Mouse (Mus musculus) c-Kit-negative CD71-positive TER-119-positive erythroid progenitor cells, embryonic 14.5 days (primary cell): ENCODE results near the gene Rer1.
"Not testable (repeated sequence)": the region's sequence is repeated elsewhere in the genome, so short reads cannot be mapped to it uniquely, and the experiment has no call there.

Experiments
- DNase-seq: peaks from one replicate; pipeline ENCODE4 v3.0.0-alpha.2; 2013; ENCODE audit warnings: low read depth, low spot score

The Rer1 gene

DNA sequence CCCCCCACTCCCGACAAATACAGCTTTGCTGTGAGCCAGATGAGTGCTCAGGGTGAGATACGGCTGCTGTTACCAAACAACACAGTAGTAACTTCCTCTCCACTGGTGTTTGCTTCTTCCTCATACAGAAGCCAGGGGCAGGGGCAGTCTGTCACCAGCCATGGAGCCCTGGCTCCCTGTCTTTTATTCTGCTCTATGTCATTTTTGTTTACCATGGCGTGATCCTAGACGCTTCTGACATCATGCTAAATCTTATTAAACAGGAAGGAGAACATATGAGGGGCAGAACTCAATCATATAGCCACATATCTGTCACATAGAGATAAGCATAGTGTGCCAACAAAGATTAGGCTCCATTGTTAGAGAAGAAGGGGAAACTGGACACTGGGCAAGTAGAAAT lies 30.4 kb upstream of the Rer1 start:
- no peak for DNase-seq

DNA sequence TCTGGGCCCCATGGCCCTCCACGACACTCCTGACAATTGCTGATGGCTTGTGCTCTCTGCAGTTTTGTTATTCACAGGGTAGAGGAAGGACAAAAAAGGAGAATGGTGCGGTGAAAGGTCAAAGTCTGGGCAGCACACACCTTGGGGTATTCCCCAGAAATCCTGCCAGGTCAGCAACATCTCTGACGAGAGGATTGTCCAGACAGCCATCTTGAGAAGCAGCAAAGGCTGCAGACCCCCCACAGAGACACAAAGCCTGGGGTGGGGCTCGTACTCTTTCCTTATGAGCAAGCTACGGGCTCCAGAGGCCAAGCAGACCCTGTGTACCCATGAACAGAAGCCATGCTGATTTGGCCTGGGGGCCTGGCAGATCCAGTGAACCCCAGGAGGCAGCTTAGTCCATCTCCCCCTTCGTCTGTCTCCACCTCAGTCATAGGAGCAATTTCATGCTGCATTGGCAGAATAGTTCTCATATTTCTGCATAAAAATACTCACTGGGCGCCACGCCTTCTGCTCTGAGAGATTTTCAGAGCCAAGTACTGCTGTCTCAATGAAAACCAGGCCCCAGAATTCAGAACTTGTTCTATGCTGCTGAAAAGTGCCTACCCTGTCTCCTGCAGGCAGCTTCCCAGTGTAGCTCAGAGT lies 27.7 kb upstream of the Rer1 start:
- DNase-seq, result no peak

- DNase-seq, result no peak
Measured at GRCm38 (mm10) chr4:155109471-155109870, 23.3 kb upstream of the Rer1 start.

DNA sequence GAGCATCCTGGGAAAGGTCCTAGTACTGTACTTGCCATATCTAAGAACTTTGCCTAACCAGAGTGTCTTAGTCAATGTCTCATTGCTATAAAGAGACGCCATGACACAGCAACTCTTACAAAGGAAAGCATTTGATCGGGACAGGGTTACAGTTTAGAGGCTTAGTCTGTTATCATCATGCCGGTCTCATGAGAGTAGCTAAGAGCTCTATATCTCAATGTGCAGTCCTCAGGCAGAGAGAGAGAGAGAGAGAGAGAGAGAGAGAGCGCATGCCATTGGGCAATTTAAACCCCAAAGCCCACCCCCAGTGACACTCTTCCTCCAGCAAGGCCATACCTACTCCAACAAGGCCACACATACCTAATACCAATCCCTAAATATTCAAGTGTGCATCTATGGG lies 21.7 kb upstream of the Rer1 start:
- no peak for DNase-seq

DNA sequence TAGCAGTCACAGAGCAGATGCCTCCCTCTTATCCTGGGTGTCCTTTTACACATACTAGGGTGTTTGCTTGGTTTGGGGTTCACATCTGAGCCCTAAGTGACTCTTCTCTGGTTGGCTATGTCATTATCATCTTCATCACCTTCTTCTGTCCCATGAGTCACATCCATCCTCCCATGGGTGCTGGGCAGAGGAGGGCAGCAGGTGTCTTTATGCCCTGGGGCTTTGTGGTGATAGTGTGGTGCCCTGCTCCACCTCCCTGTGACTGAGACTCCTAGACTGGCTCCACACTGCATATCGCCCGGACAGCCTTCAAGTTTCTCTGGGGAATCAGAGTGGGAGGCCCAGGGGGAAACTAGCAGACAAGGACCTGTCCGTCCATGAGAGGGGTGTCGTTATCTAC lies 12.4 kb upstream of the Rer1 start:
- no peak for DNase-seq

GRCm38 (mm10) chr4:155097452-155097851 lies 11.3 kb upstream of the Rer1 start:
- no peak for DNase-seq

DNA sequence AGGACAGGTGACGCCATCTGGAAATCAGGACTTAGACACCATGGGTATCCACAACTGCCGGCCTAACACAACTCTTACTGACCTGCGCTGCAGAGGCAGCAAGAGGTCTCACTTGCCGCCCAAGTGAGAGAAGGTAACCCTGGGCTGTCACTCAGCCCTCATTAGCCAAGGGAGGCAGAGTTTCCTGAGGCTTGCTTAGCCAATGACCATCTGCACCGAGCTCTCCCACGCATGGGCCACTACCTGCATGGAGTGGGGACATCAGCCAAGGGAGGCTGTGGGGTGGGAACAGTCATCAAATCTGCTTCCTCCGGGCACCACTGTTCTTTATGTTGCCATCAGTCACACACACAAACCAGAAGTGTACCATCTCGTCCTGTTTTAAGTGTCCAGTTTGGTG lies 9.8 kb upstream of the Rer1 start:
- no peak for DNase-seq

- DNase-seq, result peak; percentile 54
Measured at GRCm38 (mm10) chr4:155095238-155095900, 9.2 kb upstream of the Rer1 start.

DNA sequence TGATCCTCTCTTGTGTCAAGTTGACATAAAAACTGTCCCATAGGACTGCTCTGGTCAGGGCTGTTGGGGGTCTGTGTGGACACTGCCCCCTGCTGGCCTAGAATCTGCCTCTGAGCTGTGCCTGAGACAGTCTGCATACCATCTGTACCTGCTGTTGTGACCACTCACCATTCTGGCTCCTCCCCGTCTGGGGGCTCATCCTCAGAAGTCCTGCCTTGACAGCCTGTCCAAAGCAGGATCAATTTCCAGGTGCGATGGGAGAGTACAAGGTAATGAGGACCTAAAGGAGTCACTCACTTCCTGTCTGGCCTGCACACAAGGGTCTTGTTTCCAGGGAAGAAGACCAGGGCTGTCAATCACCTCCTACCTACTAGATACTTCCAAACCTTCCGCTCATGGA lies 8.4 kb upstream of the Rer1 start:
- DNase-seq, result no peak

- no peak for DNase-seq
Measured at GRCm38 (mm10) chr4:155093431-155094149, 7.4 kb upstream of the Rer1 start.

DNA sequence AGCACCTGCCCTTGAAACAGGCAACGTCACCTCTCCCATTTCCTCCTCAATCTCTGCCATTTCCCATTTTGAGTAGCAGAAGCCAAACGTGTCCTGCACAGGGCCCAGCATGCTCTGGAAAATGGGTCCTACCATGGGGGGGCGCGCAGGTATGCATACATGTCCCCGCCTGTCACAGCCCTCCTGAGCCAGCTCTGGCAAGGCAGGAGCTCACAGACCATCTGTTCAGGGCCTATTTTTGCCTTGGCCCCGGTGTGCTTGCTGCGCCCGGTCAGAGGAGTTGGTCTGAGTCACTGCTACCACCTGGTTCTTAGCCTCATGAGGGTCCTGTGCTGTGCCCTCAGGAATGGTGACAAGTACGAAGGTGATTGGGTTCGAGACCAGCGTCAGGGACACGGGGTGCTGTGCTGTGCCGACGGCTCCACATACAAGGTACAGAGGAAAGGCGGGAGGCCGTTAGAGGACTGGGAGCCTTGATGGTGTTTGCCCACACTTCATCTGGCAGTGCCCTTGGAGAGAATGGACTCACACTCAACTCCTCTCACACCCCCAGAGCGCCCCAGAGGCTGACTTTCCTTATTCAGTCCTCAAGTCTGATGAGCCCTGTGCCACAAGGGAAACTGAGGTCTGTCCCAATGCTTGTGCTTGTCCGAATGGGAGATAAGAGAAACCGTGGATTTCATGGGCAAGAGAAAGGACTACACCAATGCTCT lies 6.7 kb upstream of the Rer1 start:
- DNase-seq, result no peak

GRCm38 (mm10) chr4:155090688-155091449 lies 4.7 kb upstream of the Rer1 start:
- DNase-seq, result no peak

DNA sequence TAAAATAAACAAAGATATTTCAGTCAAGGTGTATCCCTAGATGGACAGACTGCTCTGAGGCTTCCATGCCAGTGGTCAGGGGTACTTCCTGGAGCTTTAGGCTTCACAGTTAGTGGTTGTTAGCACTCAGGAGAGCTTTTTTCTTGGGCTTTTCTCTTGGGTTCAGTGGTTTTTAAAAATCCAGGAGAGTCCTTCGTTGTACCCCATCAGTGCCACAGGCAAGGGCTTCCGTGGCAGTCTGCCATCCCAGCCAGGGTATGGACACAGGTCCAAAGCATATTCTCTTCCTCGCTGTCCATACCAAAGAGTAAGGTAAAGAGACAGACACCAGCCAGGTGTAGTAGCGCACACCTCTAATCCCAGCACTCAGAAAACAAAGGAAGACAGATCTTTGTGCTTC lies 4.0 kb upstream of the Rer1 start:
- no peak for DNase-seq

GRCm38 (mm10) chr4:155089241-155089640 lies 3.1 kb upstream of the Rer1 start:
- no peak for DNase-seq

DNA sequence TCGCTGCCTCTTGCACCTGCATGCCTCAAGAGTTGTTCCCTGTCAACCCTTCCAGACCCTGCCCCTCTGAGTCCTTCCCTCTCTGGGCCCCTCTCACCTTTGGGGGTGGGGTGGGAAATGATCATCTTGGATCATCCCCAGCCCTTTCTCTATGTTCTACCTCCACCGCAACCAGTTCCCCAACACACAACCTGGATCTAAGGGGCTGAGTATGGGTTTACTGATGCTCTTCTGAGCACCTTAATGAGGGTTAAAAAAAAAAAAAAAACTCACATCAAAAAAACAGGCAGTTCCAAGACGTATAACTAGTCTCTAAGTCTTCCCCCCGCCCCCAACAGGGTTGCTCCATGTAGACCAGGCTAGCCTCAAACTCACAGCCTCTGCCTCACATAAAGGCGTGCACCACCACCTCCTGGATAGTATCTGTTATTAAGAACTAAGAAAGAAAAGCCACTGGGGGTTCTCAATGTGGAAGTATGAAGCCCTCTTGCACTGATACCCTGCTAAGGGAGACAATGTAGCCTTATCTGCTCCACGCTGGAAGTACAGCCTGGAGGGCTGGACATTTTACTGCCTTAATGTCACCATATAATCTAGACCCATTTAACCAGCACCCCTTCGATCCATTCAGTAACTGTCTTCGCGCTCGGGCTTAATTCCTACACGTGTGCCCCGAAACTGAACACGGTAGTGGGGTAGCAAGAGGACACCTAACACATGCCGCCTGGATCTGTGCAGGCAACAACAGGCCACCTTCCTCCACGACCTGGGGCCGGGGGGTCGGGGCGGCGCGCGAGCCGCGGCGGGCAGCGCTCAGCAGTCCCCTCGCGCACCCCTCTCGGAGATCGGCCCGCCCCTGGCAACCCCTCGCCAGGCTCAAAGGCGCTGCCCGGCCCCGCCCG lies 725 bp downstream of the Rer1 start:
- DNase-seq, result no peak

- no peak for DNase-seq
Measured at GRCm38 (mm10) chr4:155084351-155084750, 1.8 kb downstream of the Rer1 start.

- DNase-seq, result no peak
Measured at GRCm38 (mm10) chr4:155083553-155083952, 2.6 kb downstream of the Rer1 start.

GRCm38 (mm10) chr4:155079666-155080065 lies 6.5 kb downstream of the Rer1 start:
- no peak for DNase-seq

DNA sequence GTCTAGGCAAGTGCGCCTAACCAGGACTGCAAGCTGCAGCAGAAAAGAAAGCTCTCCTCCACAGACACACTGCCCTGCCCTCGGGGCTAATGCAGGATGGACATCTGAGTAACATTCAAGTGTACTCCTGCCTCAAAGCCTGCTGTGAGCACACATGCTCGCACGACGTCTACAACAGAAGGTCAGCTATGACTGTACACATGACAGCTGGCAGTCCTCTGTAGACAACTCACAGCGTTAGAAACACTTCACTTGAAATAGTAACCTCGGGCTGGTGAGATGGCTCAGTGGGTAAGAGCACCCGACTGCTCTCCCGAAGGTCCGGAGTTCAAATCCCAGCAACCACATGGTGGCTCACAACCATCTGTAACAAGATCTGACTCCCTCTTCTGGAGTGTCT lies 7.4 kb downstream of the Rer1 start:
- not testable (repeated sequence) for DNase-seq

DNA sequence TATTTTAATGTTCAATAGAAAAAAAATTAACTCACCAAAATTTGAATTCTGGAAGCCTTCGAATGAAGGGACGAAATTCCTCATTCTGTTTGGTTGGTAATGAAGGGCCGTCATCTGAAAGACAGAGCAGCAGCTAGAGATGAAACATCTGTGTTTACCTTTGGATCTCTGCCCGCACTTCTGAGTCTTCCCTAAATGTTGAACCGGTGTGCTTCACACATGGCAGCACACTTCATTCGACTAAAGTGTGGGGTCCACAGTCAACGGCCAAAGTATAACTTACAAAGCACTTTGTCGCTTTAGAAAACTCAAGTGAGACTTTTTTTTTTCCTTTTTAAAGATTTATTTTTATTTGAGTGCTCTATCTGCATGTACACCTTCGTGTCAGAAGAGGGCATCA lies 9.5 kb downstream of the Rer1 start:
- DNase-seq, result no peak

- DNase-seq, result no peak
Measured at GRCm38 (mm10) chr4:155075813-155076212, 10.4 kb downstream of the Rer1 start.
